In the genomic region with DNA sequence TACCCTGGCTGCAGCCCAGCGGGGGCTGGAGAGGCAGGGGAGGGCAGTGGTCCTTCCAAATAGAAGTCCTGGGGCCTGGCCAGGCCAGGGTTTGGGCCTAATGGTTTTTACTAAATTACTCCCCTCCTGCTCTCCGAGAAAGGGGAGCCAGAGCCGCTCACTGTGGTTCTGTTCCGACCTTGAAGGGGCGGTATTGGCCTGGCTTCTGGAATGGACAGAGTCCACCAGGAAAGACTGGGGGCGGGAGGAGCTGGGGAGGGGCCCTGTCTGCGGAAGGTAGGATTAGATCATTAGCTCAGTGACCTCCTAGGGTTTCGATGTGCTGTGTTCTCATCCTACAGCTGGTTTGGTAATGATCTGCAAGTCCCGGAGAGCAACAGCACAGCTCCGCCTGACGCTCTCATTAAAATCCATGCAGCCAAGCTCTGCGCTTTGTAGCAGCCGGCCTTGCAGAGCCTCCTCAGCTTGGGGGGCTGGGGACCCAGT, we compare ENCODE assay signal across 9 mouse cellular contexts. TPM values are rescaled to one million over a fixed set of nuclear protein-coding genes. Genes with fewer than 3 reads are reported as not detected.
DNase-seq lines count a peak whose midpoint lies in the region; ATAC-seq lines count a peak whose summit lies in the region.
"Had no signal": no experiment of that assay in that cellular context is flagged by ENCODE, and none has a peak within 500 bp of the region (broad histone marks: within the 10 kb centered on the region; RNA-seq: fewer than 3 reads in every experiment).

No protein-coding gene starts in this region.

- ATAC-seq in embryonic facial prominence, embryonic 13.5 days (ENCODE audit: insufficient number of reproducible peaks, insufficient read depth, low FRiP score, low TSS enrichment, low read depth), result no peak
- peak; percentile 42 for ATAC-seq in intestine, embryonic 15.5 days
- ATAC-seq in midbrain, embryonic 11.5 days (ENCODE audit: low FRiP score), result peak; percentile 64
- no peak for ATAC-seq in monocyte, adult 5-6 weeks (replicated peaks; ENCODE audit: insufficient number of reproducible peaks, low FRiP score, low TSS enrichment, poor library complexity, severe bottlenecking)

- no peaks in the 10 kb centered on the region for H3K9me3 ChIP-seq in embryonic facial prominence, embryonic 13.5 days
- H3K9me3 ChIP-seq in intestine, embryonic 15.5 days, result no peaks in the 10 kb centered on the region
- H3K9me3 ChIP-seq in midbrain, embryonic 11.5 days (ENCODE audit: control insufficient read depth, low read length), result no peaks in the 10 kb centered on the region

- H3K4me2 ChIP-seq in embryonic facial prominence, embryonic 13.5 days, result no peak overlapping the region
- H3K4me2 ChIP-seq in intestine, embryonic 15.5 days (replicated peaks), result 0 out of 2 replicates have a peak overlapping the region, but pooled peaks have one; percentile 12
- H3K4me2 ChIP-seq in midbrain, embryonic 11.5 days, result no peak overlapping the region

- no peaks in the 10 kb centered on the region for H3K27me3 ChIP-seq in embryonic facial prominence, embryonic 13.5 days
- no peaks in the 10 kb centered on the region for H3K27me3 ChIP-seq in intestine, embryonic 15.5 days (replicated peaks)
- H3K27me3 ChIP-seq in midbrain, embryonic 11.5 days (ENCODE audit: control insufficient read depth, insufficient read depth, low read length), result no peaks in the 10 kb centered on the region

- peak overlapping the region; percentile 83 for H3K27ac ChIP-seq in embryonic facial prominence, embryonic 13.5 days
- peak overlapping the region; percentile 81 for H3K27ac ChIP-seq in intestine, embryonic 15.5 days
- peak overlapping the region; percentile 81 for H3K27ac ChIP-seq in midbrain, embryonic 11.5 days (ENCODE audit: low read depth, low read length)

- peaks cover 57% of the 10 kb centered on the region for H3K4me1 ChIP-seq in embryonic facial prominence, embryonic 13.5 days
- H3K4me1 ChIP-seq in intestine, embryonic 15.5 days (replicated peaks), result peaks cover 54% of the 10 kb centered on the region
- H3K4me1 ChIP-seq in midbrain, embryonic 11.5 days (ENCODE audit: control insufficient read depth, insufficient read depth, low read length), result peaks cover 43% of the 10 kb centered on the region

- 26% methylated on average over 13 of the region's 13 CpGs for WGBS in embryonic facial prominence, embryonic 13.5 days
- 22% methylated on average over 13 of the region's 13 CpGs for WGBS in intestine, embryonic 15.5 days
- 16% methylated on average over 13 of the region's 13 CpGs for WGBS in midbrain, embryonic 11.5 days

- H3K9ac ChIP-seq in embryonic facial prominence, embryonic 13.5 days, result peak overlapping the region; percentile 60; the same call in 1 of the 2 replicates
- H3K9ac ChIP-seq in intestine, embryonic 15.5 days, result 0 out of 2 replicates have a peak overlapping the region, but pooled peaks have one; percentile 15
- H3K9ac ChIP-seq in midbrain, embryonic 11.5 days (ENCODE audit: low read length), result peak overlapping the region; percentile 36

- peaks cover 40% of the 10 kb centered on the region for H3K36me3 ChIP-seq in embryonic facial prominence, embryonic 13.5 days
- H3K36me3 ChIP-seq in intestine, embryonic 15.5 days, result peaks cover 13% of the 10 kb centered on the region; the same call in 1 of the 2 replicates
- H3K36me3 ChIP-seq in midbrain, embryonic 11.5 days (ENCODE audit: control insufficient read depth, insufficient read depth, low read length), result peaks cover 8% of the 10 kb centered on the region; the same call in 1 of the 2 replicates

- peak; percentile 96 for DNase-seq in heart, adult 11 months
- no peak for DNase-seq in heart, adult 18-20 months
- peak; percentile 91 for DNase-seq in midbrain, embryonic 11.5 days (ENCODE audit: low spot score, missing footprints)
- no peak for DNase-seq in urinary bladder, postnatal 10 days (ENCODE audit: low spot score)
- no peak for DNase-seq in spleen, postnatal 36 days (ENCODE audit: low spot score in 2 of 2)

- no peak overlapping the region for H3K4me3 ChIP-seq in embryonic facial prominence, embryonic 13.5 days
- no peak overlapping the region for H3K4me3 ChIP-seq in intestine, embryonic 15.5 days (replicated peaks)
- no peak overlapping the region for H3K4me3 ChIP-seq in midbrain, embryonic 11.5 days (ENCODE audit: low read depth, low read length)
- H3K4me3 ChIP-seq: erythroblast, embryonic 14.5 days had no signal

RNA-seq across cellular contexts. Expression of gene Cd164l2, which starts 14.1 kb away (rescaled TPM):
- not detected for total RNA-seq in heart, adult 18-20 months (2021)
- 4.0 and 5.2 TPM in 2 replicates for polyA plus RNA-seq in embryonic facial prominence, embryonic 13.5 days (2015; fragmentation: Nextera tagmentation; extraction: Ambion mirVana)
- 2.7 and 2.8 TPM in 2 replicates for polyA plus RNA-seq in intestine, embryonic 15.5 days (2015; fragmentation: Nextera tagmentation; extraction: Ambion mirVana)
- polyA plus RNA-seq in midbrain, embryonic 11.5 days (2014; fragmentation: Nextera tagmentation; extraction: Ambion mirVana), result 0.23 and 0.47 TPM in 2 replicates
- total RNA-seq in monocyte, adult 5-6 weeks (2017), result not detected in 3 replicates
- polyA plus RNA-seq: erythroblast, embryonic 14.5 days had no signal

RNA-seq across cellular contexts. Expression of gene Gpr3, which starts 14.5 kb away (rescaled TPM):
- not detected for total RNA-seq in heart, adult 18-20 months (2021)
- polyA plus RNA-seq in embryonic facial prominence, embryonic 13.5 days (2015; fragmentation: Nextera tagmentation; extraction: Ambion mirVana), result 0.15 and 0.37 TPM in 2 replicates
- 0.06 and 0.14 TPM in 2 replicates for polyA plus RNA-seq in intestine, embryonic 15.5 days (2015; fragmentation: Nextera tagmentation; extraction: Ambion mirVana)
- polyA plus RNA-seq in midbrain, embryonic 11.5 days (2014; fragmentation: Nextera tagmentation; extraction: Ambion mirVana), result 0.10 and 0.55 TPM in 2 replicates
- not detected in 3 replicates for total RNA-seq in monocyte, adult 5-6 weeks (2017)
- polyA plus RNA-seq: erythroblast, embryonic 14.5 days had no signal

RNA-seq across cellular contexts. Expression of gene Map3k6, which starts 42.8 kb away (rescaled TPM):
- 10 to 100 TPM; 22.5 to 30.1 TPM for total RNA-seq in heart, adult 18-20 months (2021)
- 4.3 and 4.8 TPM in 2 replicates for polyA plus RNA-seq in embryonic facial prominence, embryonic 13.5 days (2015; fragmentation: Nextera tagmentation; extraction: Ambion mirVana)
- 3.0 and 3.2 TPM in 2 replicates for polyA plus RNA-seq in intestine, embryonic 15.5 days (2015; fragmentation: Nextera tagmentation; extraction: Ambion mirVana)
- 1.3 and 2.0 TPM in 2 replicates for polyA plus RNA-seq in midbrain, embryonic 11.5 days (2014; fragmentation: Nextera tagmentation; extraction: Ambion mirVana)
- 0.87 to 12.3 TPM (median 3.8 TPM) in 3 replicates for total RNA-seq in monocyte, adult 5-6 weeks (2017)

Comparison
In these comparisons a context has a peak if more than half of its experiments do, and no peak if none do; other contexts are left out.
1. DNase-seq: peak in heart, adult 11 months (single experiment) and midbrain, embryonic 11.5 days (single experiment); none in heart, adult 18-20 months (0 of 2), urinary bladder, postnatal 10 days (single experiment) and spleen, postnatal 36 days (0 of 2).
2. ATAC-seq: peak in intestine, embryonic 15.5 days (single experiment) and midbrain, embryonic 11.5 days (single experiment); none in embryonic facial prominence, embryonic 13.5 days (single experiment) and monocyte, adult 5-6 weeks (single experiment).
3. Peak in every context shown above with its lines, with median percentiles within 50 percentile points of each other: H3K27ac ChIP-seq and H3K9ac ChIP-seq.